Mouse (Mus musculus): ENCODE data around the gene Man2b1. TPM values are rescaled to one million over a fixed set of nuclear protein-coding genes. Genes with fewer than 3 reads are reported as not detected.
"Not testable (repeated sequence)": the region's sequence is repeated elsewhere in the genome, so short reads cannot be mapped to it uniquely, and the experiment has no call there.

The Man2b1 gene
- total RNA-seq, 2 experiments from 2014 or later: 38.1 to 45.5 TPM

DNA sequence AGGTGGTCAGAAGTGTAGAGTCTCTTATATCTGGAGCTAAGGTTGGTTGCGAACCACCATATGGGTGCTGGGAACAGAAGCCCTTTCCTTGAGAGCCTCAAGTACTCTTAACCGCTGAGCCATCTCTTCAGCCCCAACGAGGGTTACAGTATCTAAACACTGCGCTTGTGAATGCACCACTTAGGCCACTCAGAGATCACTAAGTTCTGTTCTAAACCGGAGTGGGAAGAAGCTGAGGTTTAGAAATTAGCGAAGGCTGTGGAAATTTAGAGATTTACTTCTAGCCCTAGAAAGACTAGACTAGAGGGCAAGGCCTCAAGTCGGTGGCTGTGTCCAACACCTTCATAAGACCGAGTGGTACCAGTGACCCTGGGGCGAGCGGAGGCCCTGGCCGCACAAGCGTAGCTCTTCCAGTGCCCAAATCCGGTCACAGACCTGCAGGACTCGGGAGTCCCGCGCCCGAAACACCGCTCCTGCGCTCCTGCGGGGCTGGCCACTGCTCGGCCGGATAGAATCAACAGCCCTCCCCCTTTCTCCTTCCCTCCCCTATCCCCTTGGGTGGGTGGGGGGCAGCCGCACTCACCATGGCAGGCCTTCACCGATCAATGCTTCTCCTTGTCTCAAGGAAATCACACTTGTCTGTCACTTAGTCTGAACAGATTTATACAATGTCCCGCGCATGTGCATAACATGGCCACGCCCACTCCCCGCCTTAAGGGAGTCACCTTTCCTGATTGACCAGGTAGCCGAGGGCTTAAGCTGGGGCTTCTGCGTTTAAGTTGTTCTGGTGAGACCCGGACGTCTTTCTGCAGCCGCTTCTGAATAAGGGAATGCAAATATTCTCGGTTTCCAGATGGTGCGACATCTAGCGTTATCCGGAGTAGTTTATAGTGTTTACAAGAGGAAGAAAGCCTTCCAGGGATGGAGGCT lies 36.2 kb downstream of the Man2b1 start:
- DNase-seq: peak; percentile 86 to 88

DNA sequence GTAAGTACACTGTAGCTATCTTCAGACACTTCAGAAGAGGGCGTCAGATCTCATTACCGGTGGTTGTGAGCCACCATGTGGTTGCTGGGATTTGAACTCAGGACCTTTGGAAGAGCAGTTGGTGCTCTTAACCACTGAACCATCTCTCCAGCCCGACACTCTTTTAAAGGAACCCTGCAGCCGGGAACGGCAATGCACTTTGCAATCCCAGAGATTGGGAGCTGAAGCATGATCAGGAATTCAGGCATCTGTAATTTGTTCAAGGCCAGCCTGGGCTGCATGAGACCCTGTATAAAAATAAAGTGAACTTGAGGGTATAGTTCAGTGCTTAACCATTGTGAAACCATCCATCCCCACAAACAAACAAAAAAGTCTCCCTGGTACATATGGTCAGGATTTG lies 37.2 kb downstream of the Man2b1 start:
- DNase-seq: not testable (repeated sequence)

DNA sequence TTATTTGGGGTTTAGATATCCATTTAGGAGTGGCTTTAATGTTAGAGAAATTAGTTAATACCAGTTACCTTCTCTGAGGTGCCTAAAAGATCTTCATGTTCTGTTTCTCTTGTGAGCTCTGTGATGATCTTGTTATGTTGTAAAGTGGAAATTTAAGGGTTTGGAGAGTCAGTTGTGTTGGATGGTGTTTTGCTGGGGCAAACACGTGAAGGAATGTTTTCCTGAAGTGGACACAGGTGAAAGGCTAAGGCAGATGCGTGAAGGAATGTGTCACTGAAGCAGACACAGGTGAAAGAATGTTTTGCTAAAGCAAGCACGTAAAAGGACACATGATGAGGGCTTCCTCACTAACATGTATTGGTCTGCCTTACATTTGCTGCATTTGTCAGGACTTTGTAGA lies 39.9 kb downstream of the Man2b1 start, which contains the start of gene Zfp791:
TSS of gene Zfp791 (minus strand) at position 101 of the 400 bp plus-strand sequence.
- DNase-seq: no peak

DNA sequence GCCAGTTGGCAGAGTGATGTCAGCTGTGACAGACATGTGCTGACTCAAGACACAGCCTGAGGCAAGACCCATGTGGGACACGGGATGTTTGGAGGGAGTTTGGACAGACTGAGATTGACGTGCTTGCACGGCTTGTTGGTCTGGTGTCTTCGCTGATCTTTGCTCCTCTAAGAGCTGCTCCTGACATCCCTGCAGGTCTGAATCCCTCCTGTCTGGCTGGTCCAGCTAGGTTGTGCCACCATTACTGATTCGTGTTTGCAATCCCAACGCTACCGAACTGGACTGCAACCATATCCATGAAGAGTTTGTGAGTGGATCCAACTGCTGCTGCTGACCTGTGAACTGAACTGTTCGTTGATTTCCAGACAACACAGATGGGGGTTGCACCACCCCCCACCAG lies 40.6 kb downstream of the Man2b1 start:
- DNase-seq: no peak

DNA sequence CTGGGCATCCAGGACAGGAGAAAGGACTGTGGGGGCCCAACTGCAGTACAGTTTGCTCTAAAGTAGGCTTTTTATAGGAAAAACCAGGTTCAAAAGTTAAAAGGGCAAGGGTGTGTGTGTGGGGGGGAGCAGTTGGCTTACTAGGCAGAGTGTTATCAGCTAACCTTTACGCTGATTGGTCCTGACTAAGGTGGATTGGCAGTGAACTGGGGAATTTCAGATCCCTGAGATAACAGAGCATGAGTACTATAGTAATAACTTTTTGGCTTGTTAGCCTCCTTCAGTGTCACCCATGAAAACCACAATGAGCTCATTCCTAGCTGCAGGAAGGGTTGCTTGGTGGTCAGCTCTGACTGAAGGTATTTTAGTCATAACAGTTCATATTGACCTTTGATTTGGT lies 49.3 kb downstream of the Man2b1 start:
- peak; percentile 6 to 26 for DNase-seq

DNA sequence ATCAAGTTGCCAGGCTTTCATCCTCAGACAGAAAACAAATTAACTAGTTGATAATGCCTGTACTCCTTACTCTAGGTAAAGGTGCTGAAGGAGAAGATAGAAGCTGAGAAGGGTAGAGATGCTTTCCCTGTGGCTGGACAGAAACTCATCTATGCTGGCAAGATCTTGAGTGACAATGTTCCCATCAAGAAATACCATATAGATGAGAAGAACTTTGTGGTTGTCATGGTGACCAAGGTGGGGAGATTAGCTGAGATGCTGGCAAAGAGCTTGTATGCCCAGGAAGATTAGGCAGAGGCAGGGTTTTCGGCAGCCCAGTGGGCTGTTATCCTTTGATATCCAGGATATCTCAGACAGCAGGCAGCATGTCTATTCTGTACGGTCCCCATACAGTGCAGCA lies 52.6 kb downstream of the Man2b1 start:
- DNase-seq: not testable (repeated sequence)

DNA sequence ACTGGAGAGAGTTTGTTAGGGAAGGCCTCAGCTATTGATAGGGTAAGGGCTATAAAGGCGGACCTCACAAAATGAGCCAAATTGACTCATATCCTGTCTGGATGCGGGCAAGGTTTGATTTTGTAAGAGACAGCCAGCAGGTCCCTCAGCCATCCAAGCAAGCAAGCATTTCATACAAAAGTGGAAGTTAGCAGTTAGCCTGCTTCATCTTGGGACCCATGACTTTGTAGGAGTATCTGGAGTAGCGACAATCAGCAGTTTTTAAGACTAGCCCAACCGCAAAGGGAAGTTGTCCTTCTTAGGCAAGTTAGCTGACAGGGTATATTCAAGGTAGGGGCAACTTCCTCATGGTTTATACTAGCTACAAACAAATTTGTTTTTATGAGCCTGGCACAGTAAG lies 59.4 kb downstream of the Man2b1 start:
- no peak for DNase-seq

Small RNAs within 50 kb of the gene (microRNA-seq; reads per million reads assigned to microRNA genes)
- gene Gm23388 (not detected), gene Mir7070 (not detected)

Other genes with a start within 250 kb of the Man2b1 start
- 100 to 1,000 TPM; 116 to 119 TPM for gene Rad23a, start 242.6 kb upstream of the Man2b1 start, total RNA-seq (2021)
- gene Calr, start 236.3 kb upstream of the Man2b1 start, total RNA-seq (2021): 100 to 1,000 TPM; 569 to 727 TPM
- gene Farsa, start 226.3 kb upstream of the Man2b1 start, total RNA-seq (2021): 10 to 100 TPM; 62.1 to 69.2 TPM
- 10 to 100 TPM in 1 of 2 experiments, 1 to 10 TPM in 1; 8.7 to 11.5 TPM for gene Syce2, start 211.2 kb upstream of the Man2b1 start, total RNA-seq (2021)
- gene Gcdh, start 189.3 kb upstream of the Man2b1 start, total RNA-seq (2021): 10 to 100 TPM; 41.9 to 53.8 TPM
- gene Klf1, start 181.3 kb upstream of the Man2b1 start, total RNA-seq (2021): under 1 TPM in 1 of 2 experiments, not detected in 1; 0.20 TPM
- gene Dnase2a, start 174.7 kb upstream of the Man2b1 start, total RNA-seq (2021): 10 to 100 TPM in 1 of 2 experiments, 1 to 10 TPM in 1; 9.5 to 10.3 TPM
- 1 to 10 TPM; 1.0 to 1.3 TPM for gene Mast1, start 145.9 kb upstream of the Man2b1 start, total RNA-seq (2021)
- not detected for gene Rtbdn, start 136.3 kb upstream of the Man2b1 start, total RNA-seq (2021)
- gene Gm49661, start 113.8 kb upstream of the Man2b1 start, total RNA-seq (2021): 1 to 10 TPM in 1 of 2 experiments, not detected in 1; 1.5 TPM
- gene Prdx2, start 113.7 kb upstream of the Man2b1 start, total RNA-seq (2021): 100 to 1,000 TPM; 651 to 659 TPM
- 100 to 1,000 TPM; 109 to 136 TPM for gene Rnaseh2a, start 113.5 kb upstream of the Man2b1 start, total RNA-seq (2021)
- 100 to 1,000 TPM in 1 of 2 experiments, 10 to 100 TPM in 1; 71.5 to 139 TPM for gene Junb, start 104.6 kb upstream of the Man2b1 start, total RNA-seq (2021)
- 1 to 10 TPM; 7.0 to 8.2 TPM for gene Hook2, start 92.7 kb upstream of the Man2b1 start, total RNA-seq (2021)
- gene Best2, start 68.7 kb upstream of the Man2b1 start, total RNA-seq (2021): not detected
- gene Asna1, start 58.0 kb upstream of the Man2b1 start, total RNA-seq (2021): 10 to 100 TPM; 91.0 to 93.4 TPM
- 100 to 1,000 TPM; 157 to 178 TPM for gene Trir, start 56.4 kb upstream of the Man2b1 start, total RNA-seq (2021)
- gene Tnpo2, start 46.4 kb upstream of the Man2b1 start, total RNA-seq (2021): 10 to 100 TPM; 76.4 to 88.2 TPM
- 10 to 100 TPM; 13.0 to 20.5 TPM for gene Fbxw9, start 23.2 kb upstream of the Man2b1 start, total RNA-seq (2021)
- 1 to 10 TPM in 1 of 2 experiments, not detected in 1; 1.2 TPM for gene Gm5741, start 15.3 kb upstream of the Man2b1 start, total RNA-seq (2021)
- 10 to 100 TPM; 32.2 to 32.7 TPM for gene Dhps, start 11.5 kb upstream of the Man2b1 start, total RNA-seq (2021)
- gene Wdr83os, start 2.5 kb upstream of the Man2b1 start, total RNA-seq (2021): 10 to 100 TPM; 69.1 to 79.6 TPM
- gene Wdr83, start 2.0 kb upstream of the Man2b1 start, total RNA-seq (2021): 10 to 100 TPM; 20.5 to 25.5 TPM
- 1 to 10 TPM; 1.3 to 1.4 TPM for gene Zfp791, start 39.8 kb downstream of the Man2b1 start, total RNA-seq (2021)
- gene Cks1brt, start 68.7 kb downstream of the Man2b1 start, total RNA-seq (2021): not detected
- not detected for gene Olfr371, start 142.7 kb downstream of the Man2b1 start, total RNA-seq (2021)
- 10 to 100 TPM; 17.9 to 18.8 TPM for gene Orc6, start 216.4 kb downstream of the Man2b1 start, total RNA-seq (2021)
- gene Vps35, start 216.5 kb downstream of the Man2b1 start, total RNA-seq (2021): 100 to 1,000 TPM; 105 to 108 TPM